Mouse (Mus musculus) midbrain, embryonic 16.5 days (tissue): Measurements from ENCODE around the gene Gadd45b. TPM values are rescaled to one million over a fixed set of nuclear protein-coding genes. Genes with fewer than 3 reads are reported as not detected.

Experiments used
- ATAC-seq: fragments of 200-750 bp; cut with Nextera tagmentation; 2 replicates; pipeline ENCODE4 v1.8.0; 2017; ENCODE audit warnings: moderate TSS enrichment
- H3K27ac ChIP-seq: fragments of 300-500 bp; sonication (generic); 2 replicates; pipeline ENCODE4 v1.5.1; 2014; ENCODE audit warnings: mild to moderate bottlenecking, low read length, mixed read lengths
- H3K27me3 ChIP-seq: fragments of 300-500 bp; sonication (generic); 2 replicates; pipeline ENCODE4 v1.6.1; 2014; ENCODE audit warnings: low read depth, low read length, mixed read lengths; ENCODE audit not compliant: control insufficient read depth, insufficient read depth
- H3K36me3 ChIP-seq: fragments of 300-500 bp; sonication (generic); 2 replicates; pipeline ENCODE4 v1.6.1; 2014; ENCODE audit warnings: mild to moderate bottlenecking, low read length, moderate library complexity, mixed read lengths; ENCODE audit not compliant: control insufficient read depth, insufficient read depth
- H3K4me1 ChIP-seq: fragments of 300-500 bp; sonication (generic); 2 replicates; pipeline ENCODE4 v1.6.1; 2014; ENCODE audit warnings: mild to moderate bottlenecking, low read length, mixed read lengths; ENCODE audit not compliant: control insufficient read depth, insufficient read depth
- H3K4me2 ChIP-seq: fragments of 300-500 bp; sonication (generic); 2 replicates; pipeline ENCODE4 v1.6.1; 2014; ENCODE audit warnings: mild to moderate bottlenecking, low read length, mixed read lengths
- H3K4me3 ChIP-seq: fragments of 300-500 bp; sonication (generic); 2 replicates; pipeline ENCODE4 v1.5.1; 2014; ENCODE audit warnings: low read depth, mild to moderate bottlenecking, low read length, moderate library complexity, mixed read lengths
- H3K9ac ChIP-seq: fragments of 300-500 bp; sonication (generic); 2 replicates; pipeline ENCODE4 v1.6.1; 2014; ENCODE audit warnings: low read depth, low read length, mixed read lengths
- H3K9me3 ChIP-seq: fragments of 300-500 bp; sonication (generic); replicated peaks from 2 replicates; pipeline ENCODE4 v1.6.1; 2014; ENCODE audit warnings: mild to moderate bottlenecking, low read length, mixed read lengths; ENCODE audit not compliant: control insufficient read depth, poor library complexity, severe bottlenecking
- WGBS: fragments of 180-500 bp; shearing (Covaris S2); extraction: QIAGEN DNeasy Blood & Tissue Kit; methylation state at CpG from one replicate; pipeline ENCODE4 v1.1.7; 2014; 5-methylcytosine and 5-hydroxymethylcytosine counted together
- polyA plus RNA-seq: library from polyadenylated mRNA; unstranded; fragments of >200 nt; fragmentation: Nextera tagmentation; extraction: Ambion mirVana; gene quantifications from 2 replicates; pipeline ENCODE4 v1.2.1, GENCODE M21; 2015

Gene Gadd45b
- polyA plus RNA-seq, 1 experiment from 2014 or later: 7.1 TPM

- Histone ChIP-seq H3K9me3 (no peaks in the 10 kb centered on the region), H3K4me3 (peak overlapping the region; percentile 92), H3K9ac (peak overlapping the region; percentile 87), H3K36me3 (peaks cover 5% of the 10 kb centered on the region; the same call in 1 of the 2 replicates), H3K27ac (peak overlapping the region; percentile 87), H3K4me1 (peaks cover 17% of the 10 kb centered on the region), H3K27me3 (no peaks in the 10 kb centered on the region), H3K4me2 (peak overlapping the region; percentile 98)
- ATAC-seq: peak; percentile 50
- 2% methylated on average over 15 of the region's 15 CpGs for WGBS
These were observed 12.5 kb upstream of the Gadd45b start for GRCm38 (mm10) chr10:80917336-80917778.

- Histone ChIP-seq H3K9me3 (no peaks in the 10 kb centered on the region), H3K4me2 (peak within 1 kb of the TSS; percentile 98), H3K9ac (peak within 1 kb of the TSS; percentile 87), H3K27me3 (no peaks in the 10 kb centered on the region), H3K4me3 (peak within 1 kb of the TSS; percentile 92), H3K27ac (peak within 1 kb of the TSS; percentile 87), H3K4me1 (peaks cover 17% of the 10 kb centered on the region), H3K36me3 (peaks cover 5% of the 10 kb centered on the region; the same call in 1 of the 2 replicates)
- WGBS: under 1% methylated on average over 61 of the region's 61 CpGs
- ATAC-seq: peak; percentile 86
These were observed 12.0 kb upstream of the Gadd45b start, which contains the start of gene Lmnb2 for GRCm38 (mm10) chr10:80917779-80918434. Lmnb2 (minus strand) TSS chr10:80918245.

GRCm38 (mm10) chr10:80921923-80922322, 8.0 kb upstream of the Gadd45b start:
- no peak for ATAC-seq

GRCm38 (mm10) chr10:80925472-80925871, 4.4 kb upstream of the Gadd45b start:
- Histone ChIP-seq H3K27me3 (0 out of 2 replicates have a peak, but pooled peaks cover under 1% of the 10 kb centered on the region), H3K4me2 (no peak overlapping the region), H3K9ac (no peak overlapping the region), H3K36me3 (no peaks in the 10 kb centered on the region), H3K9me3 (no peaks in the 10 kb centered on the region), H3K4me3 (no peak overlapping the region), H3K4me1 (peaks cover 14% of the 10 kb centered on the region), H3K27ac (no peak overlapping the region)
- WGBS: 54% methylated on average over 3 of the region's 3 CpGs
- no peak for ATAC-seq

More at GRCm38 (mm10) chr10:80921923-80922322, 8.0 kb upstream of the Gadd45b start:
- peak overlapping the region; percentile 20 for H3K4me3 ChIP-seq
- H3K4me2 ChIP-seq: peak overlapping the region; percentile 35
- peak overlapping the region; percentile 17; the same call in 1 of the 2 replicates for H3K9ac ChIP-seq
- no peaks in the 10 kb centered on the region for H3K27me3 ChIP-seq
- H3K9me3 ChIP-seq: no peaks in the 10 kb centered on the region
- no peak overlapping the region for H3K27ac ChIP-seq
- H3K4me1 ChIP-seq: peaks cover 5% of the 10 kb centered on the region
- H3K36me3 ChIP-seq: no peaks in the 10 kb centered on the region
- WGBS: 5% methylated on average over 16 of the region's 16 CpGs

GRCm38 (mm10) chr10:80928586-80929298, 1.1 kb upstream of the Gadd45b start:
- Histone ChIP-seq H3K27me3 (peaks cover 24% of the 10 kb centered on the region), H3K9ac (peak overlapping the region; percentile 78), H3K4me2 (peak overlapping the region; percentile 93), H3K9me3 (no peaks in the 10 kb centered on the region), H3K4me1 (peaks cover 32% of the 10 kb centered on the region), H3K27ac (peak overlapping the region; percentile 65), H3K4me3 (peak overlapping the region; percentile 55), H3K36me3 (no peaks in the 10 kb centered on the region)
- peak; percentile 43; the same call in 1 of the 2 replicates for ATAC-seq
- under 1% methylated on average over 46 of the region's 48 CpGs for WGBS

GRCm38 (mm10) chr10:80930361-80931152, 684 bp downstream of the Gadd45b start:
- peaks cover 32% of the 10 kb centered on the region for H3K4me1 ChIP-seq

GRCm38 (mm10) chr10:80931153-80931671, 1.3 kb downstream of the Gadd45b start:
- Histone ChIP-seq H3K4me3 (peak overlapping the region; percentile 32), H3K27me3 (peaks cover 38% of the 10 kb centered on the region), H3K9ac (no peak overlapping the region), H3K36me3 (no peaks in the 10 kb centered on the region), H3K4me1 (peaks cover 36% of the 10 kb centered on the region), H3K4me2 (peak overlapping the region; percentile 93), H3K27ac (no peak overlapping the region), H3K9me3 (no peaks in the 10 kb centered on the region)
- WGBS: 2% methylated on average over 13 of the region's 14 CpGs
- ATAC-seq: no peak

More at GRCm38 (mm10) chr10:80930361-80931152, 684 bp downstream of the Gadd45b start:
- Histone ChIP-seq H3K4me2 (peak overlapping the region; percentile 93), H3K27ac (no peak overlapping the region), H3K4me3 (peak overlapping the region; percentile 32), H3K9me3 (no peaks in the 10 kb centered on the region), H3K36me3 (no peaks in the 10 kb centered on the region), H3K27me3 (peaks cover 38% of the 10 kb centered on the region), H3K9ac (peak overlapping the region; percentile 60)
- peak; percentile 9 for ATAC-seq
- WGBS: under 1% methylated on average over 45 of the region's 45 CpGs

GRCm38 (mm10) chr10:80931695-80932094, 1.8 kb downstream of the Gadd45b start:
- Histone ChIP-seq H3K9ac (no peak overlapping the region), H3K9me3 (no peaks in the 10 kb centered on the region), H3K4me1 (peaks cover 36% of the 10 kb centered on the region), H3K27me3 (peaks cover 38% of the 10 kb centered on the region), H3K4me2 (peak overlapping the region; percentile 6; the same call in 1 of the 2 replicates), H3K4me3 (no peak overlapping the region), H3K36me3 (no peaks in the 10 kb centered on the region), H3K27ac (no peak overlapping the region)
- under 1% methylated on average over 26 of the region's 26 CpGs for WGBS
- no peak for ATAC-seq
